Comparison of ENCODE assay signal across 8 mouse cellular contexts in the genomic region with DNA sequence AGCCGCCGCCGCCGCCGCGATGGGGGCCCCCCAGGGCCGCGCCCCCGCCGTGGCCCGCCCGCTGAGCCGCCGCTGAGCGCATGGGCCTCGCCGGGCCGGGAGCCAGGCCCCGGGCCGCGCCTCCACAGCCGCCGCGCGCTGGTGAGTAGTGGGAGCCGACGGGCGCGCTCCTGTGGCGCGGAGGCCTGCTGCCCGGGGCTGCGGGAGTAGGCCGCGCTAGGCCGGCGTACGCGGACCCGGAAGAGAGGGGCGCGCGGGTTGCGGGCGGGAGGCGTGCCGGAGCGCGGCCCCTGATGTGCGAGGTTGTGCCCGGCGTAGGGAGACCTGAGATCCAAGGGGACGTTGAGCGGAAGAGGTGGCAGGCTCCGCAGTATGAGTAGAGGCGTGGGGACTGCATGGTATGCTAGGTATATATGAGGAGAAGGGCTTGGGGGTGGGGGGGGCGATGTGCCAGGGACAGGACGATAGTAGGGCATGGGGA. TPM values are rescaled to one million over a fixed set of nuclear protein-coding genes. Genes with fewer than 3 reads are reported as not detected.
DNase-seq lines count a peak whose midpoint lies in the region; ATAC-seq and TF ChIP-seq lines count a peak whose summit lies in the region.

No protein-coding gene starts in this region.

- WGBS in kidney, embryonic 15.5 days: under 1% methylated on average over 53 of the region's 58 CpGs
- WGBS in hindbrain, embryonic 10.5 days: under 1% methylated on average over 58 of the region's 58 CpGs
- WGBS in liver, embryonic 15.5 days (ENCODE audit: insufficient replicate concordance): under 1% methylated on average over 54 of the region's 58 CpGs
- WGBS in small intestine, adult 2 months: under 1% methylated on average over 56 of the region's 58 CpGs

- peak; percentile 77 for ATAC-seq in kidney, embryonic 15.5 days (replicated peaks; ENCODE audit: low FRiP score)
- peak; percentile 75 for ATAC-seq in liver, embryonic 15.5 days (ENCODE audit: insufficient read depth)

- no peaks in the 10 kb centered on the region for H3K9me3 ChIP-seq in kidney, embryonic 15.5 days (replicated peaks)
- H3K9me3 ChIP-seq in E14TG2a.4 (ENCODE audit: low read length): no peaks in the 10 kb centered on the region
- no peaks in the 10 kb centered on the region for H3K9me3 ChIP-seq in hindbrain, embryonic 10.5 days
- H3K9me3 ChIP-seq in liver, embryonic 15.5 days (replicated peaks): no peaks in the 10 kb centered on the region

- H3K36me3 ChIP-seq in kidney, embryonic 15.5 days: peaks cover 16% of the 10 kb centered on the region
- peaks cover 29% of the 10 kb centered on the region for H3K36me3 ChIP-seq in E14TG2a.4 (ENCODE audit: insufficient read depth, low read length)
- peaks cover 27% of the 10 kb centered on the region for H3K36me3 ChIP-seq in hindbrain, embryonic 10.5 days
- H3K36me3 ChIP-seq in liver, embryonic 15.5 days (replicated peaks): peaks cover 18% of the 10 kb centered on the region
- H3K36me3 ChIP-seq in small intestine, adult 2 months (ENCODE audit: control insufficient read depth, insufficient read depth, low read length): peaks cover 11% of the 10 kb centered on the region

- H3K4me3 ChIP-seq in kidney, embryonic 15.5 days (replicated peaks): peak overlapping the region; percentile 95
- peak overlapping the region; percentile 91 for H3K4me3 ChIP-seq in E14TG2a.4 (replicated peaks; ENCODE audit: low read length)
- H3K4me3 ChIP-seq in hindbrain, embryonic 10.5 days: peak overlapping the region; percentile 96
- peak overlapping the region; percentile 97 for H3K4me3 ChIP-seq in liver, embryonic 15.5 days (replicated peaks)
- H3K4me3 ChIP-seq in small intestine, adult 2 months (ENCODE audit: low read depth, low read length): peak overlapping the region; percentile 87

- H3K4me2 ChIP-seq in kidney, embryonic 15.5 days: peak overlapping the region; percentile 73
- H3K4me2 ChIP-seq in liver, embryonic 15.5 days: peak overlapping the region; percentile 94

- H3K4me1 ChIP-seq in kidney, embryonic 15.5 days: peaks cover 28% of the 10 kb centered on the region
- H3K4me1 ChIP-seq in E14TG2a.4 (replicated peaks; ENCODE audit: low read depth, low read length): peaks cover 48% of the 10 kb centered on the region
- peaks cover 30% of the 10 kb centered on the region for H3K4me1 ChIP-seq in hindbrain, embryonic 10.5 days (replicated peaks)
- H3K4me1 ChIP-seq in liver, embryonic 15.5 days (replicated peaks): peaks cover 40% of the 10 kb centered on the region
- H3K4me1 ChIP-seq in small intestine, adult 2 months (ENCODE audit: control insufficient read depth, insufficient read depth, insufficient read length, low read length): peaks cover 3% of the 10 kb centered on the region; the same call in 1 of the 2 replicates

- peak overlapping the region; percentile 96 for H3K27ac ChIP-seq in kidney, embryonic 15.5 days
- peak overlapping the region; percentile 95 for H3K27ac ChIP-seq in hindbrain, embryonic 10.5 days
- H3K27ac ChIP-seq in liver, embryonic 15.5 days (replicated peaks): peak overlapping the region; percentile 89
- no peak overlapping the region for H3K27ac ChIP-seq in small intestine, adult 2 months (ENCODE audit: insufficient read depth, low read depth, low read length)

- no peaks in the 10 kb centered on the region for H3K27me3 ChIP-seq in kidney, embryonic 15.5 days
- H3K27me3 ChIP-seq in E14TG2a.4 (ENCODE audit: insufficient read depth, low read length): no peaks in the 10 kb centered on the region
- H3K27me3 ChIP-seq in hindbrain, embryonic 10.5 days (ENCODE audit: insufficient read depth, poor library complexity, severe bottlenecking): no peaks in the 10 kb centered on the region; the same call in 1 of the 2 replicates
- H3K27me3 ChIP-seq in liver, embryonic 15.5 days: no peaks in the 10 kb centered on the region
- no peaks in the 10 kb centered on the region for H3K27me3 ChIP-seq in small intestine, adult 2 months (ENCODE audit: control insufficient read depth, insufficient read depth, low read length)

- TF ChIP-seq POLR2A in brain, embryonic 14.5 days (IDR thresholded peaks at IDR 0.05; ENCODE audit: borderline replicate concordance, extremely low read depth, insufficient read depth, insufficient read length, poor library complexity, severe bottlenecking): no peak
- no peak for TF ChIP-seq POLR2A in small intestine, adult 2 months (IDR thresholded peaks at IDR 0.05; ENCODE audit: low read depth, low read length)

- no peak for TF ChIP-seq CTCF in E14TG2a.4 (conservative IDR thresholded peaks at IDR 0.05; ENCODE audit: low read length)
- no peak for TF ChIP-seq CTCF in brain, embryonic 14.5 days (IDR thresholded peaks at IDR 0.05; ENCODE audit: borderline replicate concordance, extremely low read depth, insufficient read depth, insufficient read length)
- TF ChIP-seq CTCF in small intestine, adult 2 months (IDR thresholded peaks at IDR 0.05; ENCODE audit: extremely low read depth, insufficient read length, insufficient replicate concordance, low read depth, low read length): no peak

- no peak for DNase-seq in kidney, adult 9 months
- peak; percentile 67 for DNase-seq in brain, embryonic 14.5 days (ENCODE audit: low read depth)
- DNase-seq in hindbrain, embryonic 10.5 days (ENCODE audit: low spot score): no peak
- DNase-seq in cerebellum, adult 11-12 months: no peak

- peak overlapping the region; percentile 100 for H3K9ac ChIP-seq in kidney, embryonic 15.5 days
- peak overlapping the region; percentile 92 for H3K9ac ChIP-seq in liver, embryonic 15.5 days

RNA-seq across cellular contexts. Expression of a gene that starts 0.5 kb away (rescaled TPM):
- polyA plus RNA-seq in kidney, embryonic 15.5 days (2015; fragmentation: Nextera tagmentation; extraction: Ambion mirVana): 8.0 and 9.4 TPM in 2 replicates
- 27.9 and 31.6 TPM in 2 replicates for polyA plus RNA-seq in brain, embryonic 14.5 days (2012; rRNA removed)
- 9.1 and 9.4 TPM in 2 replicates for polyA plus RNA-seq in hindbrain, embryonic 10.5 days (2016; fragmentation: Nextera tagmentation; extraction: Ambion mirVana)
- 7.1 and 9.1 TPM in 2 replicates for polyA plus RNA-seq in liver, embryonic 15.5 days (2015; fragmentation: Nextera tagmentation; extraction: Ambion mirVana)
- polyA plus RNA-seq in small intestine, adult 2 months (2012; rRNA removed): 8.5 and 17.9 TPM in 2 replicates

RNA-seq across cellular contexts. Expression of a gene that starts 15.6 kb away (rescaled TPM):
- 207 and 218 TPM in 2 replicates for polyA plus RNA-seq in kidney, embryonic 15.5 days (2015; fragmentation: Nextera tagmentation; extraction: Ambion mirVana)
- 94.9 and 119 TPM in 2 replicates for polyA plus RNA-seq in brain, embryonic 14.5 days (2012; rRNA removed)
- polyA plus RNA-seq in hindbrain, embryonic 10.5 days (2016; fragmentation: Nextera tagmentation; extraction: Ambion mirVana): 301 and 318 TPM in 2 replicates
- polyA plus RNA-seq in liver, embryonic 15.5 days (2015; fragmentation: Nextera tagmentation; extraction: Ambion mirVana): 120 and 124 TPM in 2 replicates
- polyA plus RNA-seq in small intestine, adult 2 months (2012; rRNA removed): 54.6 and 82.5 TPM in 2 replicates

RNA-seq across cellular contexts. Expression of a gene that starts 25.8 kb away (rescaled TPM):
- polyA plus RNA-seq in kidney, embryonic 15.5 days (2015; fragmentation: Nextera tagmentation; extraction: Ambion mirVana): 3.8 and 5.1 TPM in 2 replicates
- polyA plus RNA-seq in brain, embryonic 14.5 days (2012; rRNA removed): 11.8 and 12.9 TPM in 2 replicates
- polyA plus RNA-seq in hindbrain, embryonic 10.5 days (2016; fragmentation: Nextera tagmentation; extraction: Ambion mirVana): 1.8 and 1.9 TPM in 2 replicates
- polyA plus RNA-seq in liver, embryonic 15.5 days (2015; fragmentation: Nextera tagmentation; extraction: Ambion mirVana): 1.5 and 1.7 TPM in 2 replicates
- 189 and 283 TPM in 2 replicates for polyA plus RNA-seq in small intestine, adult 2 months (2012; rRNA removed)

RNA-seq across cellular contexts. Expression of a gene that starts 43.5 kb away (rescaled TPM):
- 101 and 103 TPM in 2 replicates for polyA plus RNA-seq in kidney, embryonic 15.5 days (2015; fragmentation: Nextera tagmentation; extraction: Ambion mirVana)
- polyA plus RNA-seq in brain, embryonic 14.5 days (2012; rRNA removed): 35.1 and 61.4 TPM in 2 replicates
- 95.9 and 109 TPM in 2 replicates for polyA plus RNA-seq in hindbrain, embryonic 10.5 days (2016; fragmentation: Nextera tagmentation; extraction: Ambion mirVana)
- 34.6 and 35.5 TPM in 2 replicates for polyA plus RNA-seq in liver, embryonic 15.5 days (2015; fragmentation: Nextera tagmentation; extraction: Ambion mirVana)
- polyA plus RNA-seq in small intestine, adult 2 months (2012; rRNA removed): 10.3 and 11.5 TPM in 2 replicates

RNA-seq across cellular contexts. Expression of a gene that starts 48.8 kb away (rescaled TPM):
- polyA plus RNA-seq in kidney, embryonic 15.5 days (2015; fragmentation: Nextera tagmentation; extraction: Ambion mirVana): 42.9 and 45.7 TPM in 2 replicates
- polyA plus RNA-seq in brain, embryonic 14.5 days (2012; rRNA removed): 26.8 and 28.6 TPM in 2 replicates
- polyA plus RNA-seq in hindbrain, embryonic 10.5 days (2016; fragmentation: Nextera tagmentation; extraction: Ambion mirVana): 30.2 and 30.7 TPM in 2 replicates
- 14.7 and 17.2 TPM in 2 replicates for polyA plus RNA-seq in liver, embryonic 15.5 days (2015; fragmentation: Nextera tagmentation; extraction: Ambion mirVana)
- polyA plus RNA-seq in small intestine, adult 2 months (2012; rRNA removed): 10.9 and 14.5 TPM in 2 replicates

Comparison
In these comparisons a context has a peak if more than half of its experiments do, and no peak if none do; other contexts are left out.
1. RNA of a gene that starts 25.8 kb away (polyA plus RNA-seq): 189 to 283 TPM in small intestine, adult 2 months; 11.8 to 12.9 TPM in brain, embryonic 14.5 days, 3.8 to 5.1 TPM in kidney, embryonic 15.5 days, 1.8 to 1.9 TPM in hindbrain, embryonic 10.5 days and 1.5 to 1.7 TPM in liver, embryonic 15.5 days; every median in the first group is over 10 times any median in the second.
2. Peak in every context shown above with its lines, with median percentiles within 50 percentile points of each other: H3K4me3 ChIP-seq.